Mouse (Mus musculus) stomach, embryonic 15.5 days (tissue): Measurements from ENCODE around the gene Ero1lb. TPM values are rescaled to one million over a fixed set of nuclear protein-coding genes. Genes with fewer than 3 reads are reported as not detected.
"Not testable (repeated sequence)": the region's sequence is repeated elsewhere in the genome, so short reads cannot be mapped to it uniquely, and the experiment has no call there.

ENCODE experiments used
- ATAC-seq: fragments of 200-750 bp; cut with Nextera tagmentation; 2 replicates; pipeline ENCODE4 v1.8.0; 2017; ENCODE audit warnings: low read depth, moderate number of reproducible peaks, moderate TSS enrichment; ENCODE audit not compliant: insufficient read depth, low FRiP score
- H3K27ac ChIP-seq: fragments of 300-500 bp; sonication (generic); 2 replicates; pipeline ENCODE4 v1.5.1; 2015; ENCODE audit warnings: mild to moderate bottlenecking, inconsistent platforms
- H3K27me3 ChIP-seq: fragments of 300-500 bp; sonication (generic); replicated peaks from 2 replicates; pipeline ENCODE4 v1.6.1; 2015; ENCODE audit warnings: inconsistent platforms
- H3K36me3 ChIP-seq: fragments of 300-500 bp; sonication (generic); 2 replicates; pipeline ENCODE4 v1.6.1; 2015; ENCODE audit warnings: inconsistent platforms
- H3K4me1 ChIP-seq: fragments of 300-500 bp; sonication (generic); 2 replicates; pipeline ENCODE4 v1.6.1; 2015; ENCODE audit warnings: inconsistent platforms
- H3K4me2 ChIP-seq: fragments of 300-500 bp; sonication (generic); 2 replicates; pipeline ENCODE4 v1.6.1; 2015; ENCODE audit warnings: mild to moderate bottlenecking, inconsistent platforms
- H3K4me3 ChIP-seq: fragments of 300-500 bp; sonication (generic); replicated peaks from 2 replicates; pipeline ENCODE4 v1.5.1; 2015; ENCODE audit warnings: inconsistent platforms
- H3K9ac ChIP-seq: fragments of 300-500 bp; sonication (generic); 2 replicates; pipeline ENCODE4 v1.6.1; 2015; ENCODE audit warnings: inconsistent platforms
- H3K9me3 ChIP-seq: fragments of 300-500 bp; sonication (generic); 2 replicates; pipeline ENCODE4 v1.6.1; 2016; ENCODE audit warnings: inconsistent platforms
- WGBS: fragments of 180-500 bp; shearing (Covaris S2); methylation state at CpG from one replicate; pipeline ENCODE4 v1.1.7; 2015; 5-methylcytosine and 5-hydroxymethylcytosine counted together
- polyA plus RNA-seq: library from polyadenylated mRNA; unstranded; fragments of >200 nt; fragmentation: Nextera tagmentation; extraction: Ambion mirVana; gene quantifications from 2 replicates; pipeline ENCODE4 v1.2.1, GENCODE M21; 2015

Ero1lb gene
- polyA plus RNA-seq, 1 experiment from 2014 or later = 17.9 TPM

DNA sequence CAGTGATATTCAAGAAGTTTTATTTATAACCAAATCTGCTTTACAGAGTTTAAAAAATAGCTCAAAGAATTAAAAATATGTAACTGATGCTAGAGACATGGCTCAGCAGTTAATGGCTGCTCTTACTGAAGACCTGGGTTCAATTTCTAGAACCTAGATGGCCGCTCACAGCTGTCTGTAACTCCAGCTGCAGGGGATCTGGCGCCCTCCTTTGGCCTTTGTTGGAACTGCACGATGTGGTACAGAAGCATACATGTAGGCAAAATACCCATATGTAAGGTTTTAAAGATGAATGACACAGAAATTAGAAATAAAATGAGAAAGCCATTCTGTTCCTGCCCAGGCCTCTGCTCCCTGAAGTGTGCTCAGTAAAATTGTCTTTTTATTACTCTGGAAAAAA, 23.3 kb downstream of the Ero1lb start:
- Histone ChIP-seq H3K4me2 (no peak overlapping the region), H3K4me3 (no peak overlapping the region), H3K36me3 (no peaks in the 10 kb centered on the region), H3K27me3 (no peaks in the 10 kb centered on the region), H3K9me3 (no peaks in the 10 kb centered on the region), H3K9ac (no peak overlapping the region), H3K27ac (no peak overlapping the region), H3K4me1 (no peaks in the 10 kb centered on the region)
- 8% methylated on average over 3 of the region's 3 CpGs for WGBS
- no peak for ATAC-seq

- H3K4me2 ChIP-seq, H3K9ac ChIP-seq, ATAC-seq, H3K4me1 ChIP-seq, H3K27ac ChIP-seq, H3K27me3 ChIP-seq, H3K36me3 ChIP-seq, H3K4me3 ChIP-seq, H3K9me3 ChIP-seq: not testable (repeated sequence)
- 70% methylated on average over 4 of the region's 4 CpGs for WGBS
Observed at GRCm38 (mm10) chr13:12597075-12597474, 31.4 kb downstream of the Ero1lb start.

DNA sequence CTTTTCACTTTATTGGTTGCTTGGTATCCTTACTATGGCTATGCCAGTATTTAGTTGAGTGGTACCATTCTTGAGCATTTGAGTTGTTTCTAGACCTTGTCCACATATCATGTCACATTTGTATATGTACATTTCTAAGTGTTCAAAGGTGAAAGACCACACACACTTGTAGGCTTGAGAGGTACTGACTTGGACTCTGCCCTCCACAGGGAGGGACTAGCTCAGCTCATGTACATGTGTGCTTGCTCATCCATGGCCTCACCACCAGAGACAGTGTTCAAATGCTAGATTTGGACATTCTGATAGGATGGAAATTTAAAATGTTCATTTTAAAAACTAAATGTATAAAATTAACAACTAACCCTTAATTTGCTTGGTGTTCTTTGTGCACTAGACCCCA, 44.5 kb downstream of the Ero1lb start:
- not testable (repeated sequence) for H3K9ac ChIP-seq, H3K36me3 ChIP-seq, H3K4me2 ChIP-seq, H3K27me3 ChIP-seq, ATAC-seq, H3K27ac ChIP-seq, H3K9me3 ChIP-seq, H3K4me3 ChIP-seq, H3K4me1 ChIP-seq

- not testable (repeated sequence) for H3K4me3 ChIP-seq, H3K27me3 ChIP-seq, H3K4me1 ChIP-seq, H3K9me3 ChIP-seq, H3K9ac ChIP-seq, H3K36me3 ChIP-seq, ATAC-seq, H3K27ac ChIP-seq, H3K4me2 ChIP-seq
- 92% methylated on average over 6 of the region's 6 CpGs for whole genome bisulfite sequencing
Observed at GRCm38 (mm10) chr13:12614026-12614425, 48.4 kb downstream of the Ero1lb start.

GRCm38 (mm10) chr13:12614591-12614990, 48.9 kb downstream of the Ero1lb start:
- ATAC-seq, H3K27ac ChIP-seq, H3K4me1 ChIP-seq, H3K36me3 ChIP-seq, H3K4me2 ChIP-seq, H3K27me3 ChIP-seq, H3K4me3 ChIP-seq, H3K9me3 ChIP-seq, H3K9ac ChIP-seq: not testable (repeated sequence)
- 75% methylated on average over 7 of the region's 7 CpGs for WGBS

GRCm38 (mm10) chr13:12615014-12615413, 49.3 kb downstream of the Ero1lb start:
- not testable (repeated sequence) for H3K4me1 ChIP-seq, ATAC-seq, H3K27me3 ChIP-seq, H3K27ac ChIP-seq, H3K9ac ChIP-seq, H3K4me2 ChIP-seq, H3K36me3 ChIP-seq, H3K4me3 ChIP-seq, H3K9me3 ChIP-seq
- 85% methylated on average over 10 of the region's 10 CpGs for WGBS

GRCm38 (mm10) chr13:12616489-12616888, 50.8 kb downstream of the Ero1lb start:
- not testable (repeated sequence) for ATAC-seq, H3K27ac ChIP-seq, H3K36me3 ChIP-seq, H3K4me2 ChIP-seq, H3K4me1 ChIP-seq, H3K4me3 ChIP-seq, H3K27me3 ChIP-seq, H3K9me3 ChIP-seq, H3K9ac ChIP-seq
- 58% methylated on average over 3 of the region's 3 CpGs for WGBS

DNA sequence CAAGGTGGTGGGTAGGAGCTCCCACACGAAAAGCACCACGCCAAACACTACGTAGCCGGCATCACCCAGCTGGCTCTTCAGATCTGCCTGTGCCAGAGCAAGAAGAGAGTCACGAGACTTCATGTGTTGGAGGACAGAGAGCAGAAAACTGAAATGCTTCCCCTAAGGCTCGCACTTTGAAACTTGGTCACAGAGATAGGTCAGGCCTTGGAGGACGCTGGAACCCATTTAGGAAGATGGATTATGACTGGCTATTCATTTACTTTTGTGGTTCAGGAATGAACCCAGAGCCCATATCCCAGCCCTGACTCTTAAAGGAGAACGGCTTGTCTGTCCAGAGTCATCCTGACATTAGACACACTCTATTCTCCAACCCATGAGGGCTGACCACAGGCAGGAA, 54.1 kb downstream of the Ero1lb start:
- H3K4me2 ChIP-seq, H3K9me3 ChIP-seq, ATAC-seq, H3K4me3 ChIP-seq, H3K9ac ChIP-seq, H3K27me3 ChIP-seq, H3K36me3 ChIP-seq, H3K27ac ChIP-seq, H3K4me1 ChIP-seq: not testable (repeated sequence)
- WGBS = 90% methylated on average over 8 of the region's 8 CpGs

- not testable (repeated sequence) for H3K4me1 ChIP-seq, H3K4me2 ChIP-seq, ATAC-seq, H3K36me3 ChIP-seq, H3K27ac ChIP-seq, H3K27me3 ChIP-seq, H3K9ac ChIP-seq, H3K9me3 ChIP-seq, H3K4me3 ChIP-seq
- WGBS = 78% methylated on average over 3 of the region's 3 CpGs
Observed at GRCm38 (mm10) chr13:12626061-12626460, 60.4 kb downstream of the Ero1lb start.

- not testable (repeated sequence) for ATAC-seq, H3K9ac ChIP-seq, H3K4me2 ChIP-seq, H3K9me3 ChIP-seq, H3K4me1 ChIP-seq, H3K36me3 ChIP-seq, H3K27me3 ChIP-seq, H3K4me3 ChIP-seq, H3K27ac ChIP-seq
- 89% methylated on average over 8 of the region's 8 CpGs for WGBS
Observed at GRCm38 (mm10) chr13:12627746-12628145, 62.1 kb downstream of the Ero1lb start.

GRCm38 (mm10) chr13:12628181-12628580, 62.5 kb downstream of the Ero1lb start:
- H3K9ac ChIP-seq, H3K4me1 ChIP-seq, H3K36me3 ChIP-seq, H3K9me3 ChIP-seq, H3K27me3 ChIP-seq, H3K4me2 ChIP-seq, H3K27ac ChIP-seq, H3K4me3 ChIP-seq, ATAC-seq: not testable (repeated sequence)
- 80% methylated on average over 5 of the region's 5 CpGs for WGBS

DNA sequence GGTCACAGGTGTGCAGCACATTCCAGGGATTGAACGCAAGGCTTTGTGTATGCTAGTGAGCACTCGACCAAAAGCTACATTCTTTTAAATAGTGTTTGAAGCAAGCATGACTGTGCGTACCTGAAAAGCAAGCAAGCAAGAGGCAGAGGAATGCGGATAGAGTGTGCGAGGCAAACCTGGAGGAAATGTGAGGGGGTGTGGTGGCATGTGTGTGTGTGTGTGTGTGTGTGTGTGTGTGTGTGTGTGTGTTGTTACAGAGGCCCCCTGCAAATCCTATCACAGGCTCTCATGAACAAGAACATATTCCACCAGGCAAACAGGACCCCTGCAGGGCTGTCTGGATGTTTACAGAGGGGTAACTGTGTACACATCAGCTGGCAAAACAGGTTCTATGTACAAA, 64.6 kb downstream of the Ero1lb start:
- H3K27ac ChIP-seq = peak overlapping the region; percentile 35; the same call in 1 of the 2 replicates
- H3K4me3 ChIP-seq, H3K36me3 ChIP-seq, H3K4me2 ChIP-seq, H3K9ac ChIP-seq, H3K9me3 ChIP-seq, H3K27me3 ChIP-seq, H3K4me1 ChIP-seq: not testable (repeated sequence)
- 74% methylated on average over 5 of the region's 5 CpGs for WGBS
- ATAC-seq = peak; percentile 71

GRCm38 (mm10) chr13:12634941-12635588, 69.4 kb downstream of the Ero1lb start:
- not testable (repeated sequence) for H3K27me3 ChIP-seq, H3K9me3 ChIP-seq, ATAC-seq, H3K36me3 ChIP-seq, H3K4me1 ChIP-seq, H3K9ac ChIP-seq, H3K4me2 ChIP-seq, H3K4me3 ChIP-seq, H3K27ac ChIP-seq
- 67% methylated on average over 1 of the region's 6 CpGs for WGBS
